Mouse (Mus musculus) intestine, embryonic 15.5 days (tissue): Measurements from ENCODE around the gene Pccb. TPM values are rescaled to one million over a fixed set of nuclear protein-coding genes. Genes with fewer than 3 reads are reported as not detected.

ENCODE experiments used
- ATAC-seq: fragments of 200-750 bp; cut with Nextera tagmentation; 2 replicates; pipeline ENCODE4 v1.8.0; 2017; ENCODE audit warnings: moderate TSS enrichment, moderate library complexity
- H3K27ac ChIP-seq: fragments of 300-500 bp; sonication (generic); 2 replicates; pipeline ENCODE4 v1.5.1; 2015; ENCODE audit warnings: mild to moderate bottlenecking, inconsistent platforms
- H3K27me3 ChIP-seq: fragments of 300-500 bp; sonication (generic); replicated peaks from 2 replicates; pipeline ENCODE4 v1.6.1; 2015; ENCODE audit warnings: inconsistent platforms
- H3K36me3 ChIP-seq: fragments of 300-500 bp; sonication (generic); 2 replicates; pipeline ENCODE4 v1.6.1; 2015; ENCODE audit warnings: inconsistent platforms
- H3K4me1 ChIP-seq: fragments of 300-500 bp; sonication (generic); replicated peaks from 2 replicates; pipeline ENCODE4 v1.6.1; 2015; ENCODE audit warnings: inconsistent platforms
- H3K4me2 ChIP-seq: fragments of 300-500 bp; sonication (generic); replicated peaks from 2 replicates; pipeline ENCODE4 v1.6.1; 2015; ENCODE audit warnings: mild to moderate bottlenecking, inconsistent platforms
- H3K4me3 ChIP-seq: fragments of 300-500 bp; sonication (generic); replicated peaks from 2 replicates; pipeline ENCODE4 v1.5.1; 2015; ENCODE audit warnings: inconsistent platforms
- H3K9ac ChIP-seq: fragments of 300-500 bp; sonication (generic); 2 replicates; pipeline ENCODE4 v1.6.1; 2015; ENCODE audit warnings: inconsistent platforms
- H3K9me3 ChIP-seq: fragments of 300-500 bp; sonication (generic); 2 replicates; pipeline ENCODE4 v1.6.1; 2016; ENCODE audit warnings: inconsistent platforms
- WGBS: fragments of 180-500 bp; shearing (Covaris S2); methylation state at CpG from one replicate; pipeline ENCODE4 v1.1.7; 2015; 5-methylcytosine and 5-hydroxymethylcytosine counted together
- polyA plus RNA-seq: library from polyadenylated mRNA; unstranded; fragments of >200 nt; fragmentation: Nextera tagmentation; extraction: Ambion mirVana; gene quantifications from 2 replicates; pipeline ENCODE4 v1.2.1, GENCODE M21; 2015

Pccb gene
- polyA plus RNA-seq, 1 experiment from 2014 or later: 25.1 TPM

DNA sequence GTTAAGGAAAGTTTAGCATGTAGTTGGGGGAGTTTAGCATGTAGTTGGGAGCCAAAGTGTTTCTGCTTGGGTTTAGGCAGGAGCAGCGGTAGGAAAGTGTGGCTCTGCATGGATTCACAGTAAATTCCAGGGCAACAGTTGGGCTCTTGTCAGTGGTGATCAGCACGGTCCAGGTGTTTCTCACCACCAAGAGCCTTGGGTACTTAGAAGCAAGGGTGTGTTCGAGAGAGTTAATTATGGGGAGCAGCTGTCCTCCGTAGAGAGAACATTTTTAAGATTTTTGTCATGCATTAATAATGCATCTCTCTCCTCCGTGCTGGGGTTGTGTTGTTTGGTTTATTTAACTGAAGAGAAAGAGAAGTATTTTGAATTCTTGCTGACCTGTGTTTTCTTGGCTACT is 3.9 kb upstream of the Pccb start:
- peaks cover 10% of the 10 kb centered on the region for H3K4me1 ChIP-seq
- H3K4me3 ChIP-seq: no peak overlapping the region
- no peak overlapping the region for H3K9ac ChIP-seq
- ATAC-seq: no peak
- no peaks in the 10 kb centered on the region for H3K36me3 ChIP-seq
- no peaks in the 10 kb centered on the region for H3K9me3 ChIP-seq
- H3K27ac ChIP-seq: no peak overlapping the region
- 53% methylated on average over 5 of the region's 5 CpGs for WGBS
- H3K27me3 ChIP-seq: no peaks in the 10 kb centered on the region
- H3K4me2 ChIP-seq: no peak overlapping the region

DNA sequence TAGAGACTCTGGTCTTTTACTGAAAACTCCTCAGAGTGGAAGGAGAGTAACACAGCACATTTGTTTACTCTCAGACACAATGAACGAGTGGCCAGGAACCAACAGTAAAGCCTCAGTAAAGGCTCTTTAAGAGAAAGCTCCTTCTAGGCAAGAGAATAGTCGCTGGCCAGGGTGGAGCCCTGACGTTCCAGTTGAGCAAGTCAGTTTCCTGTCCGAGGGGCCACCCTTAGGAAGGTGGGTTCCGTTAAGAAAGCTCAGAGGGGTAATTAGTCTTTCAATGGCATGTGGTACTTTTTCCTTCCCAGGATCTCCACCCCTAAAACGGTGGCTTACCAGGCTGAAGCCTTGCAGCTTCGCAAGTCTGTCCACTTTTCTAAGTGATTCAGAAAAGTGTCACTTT is 2.7 kb upstream of the Pccb start:
- peaks cover 13% of the 10 kb centered on the region for H3K4me1 ChIP-seq
- H3K27ac ChIP-seq: 0 out of 2 replicates have a peak overlapping the region, but pooled peaks have one; percentile 22
- peak overlapping the region; percentile 28 for H3K4me2 ChIP-seq
- H3K9ac ChIP-seq: no peak overlapping the region
- no peak for ATAC-seq
- no peaks in the 10 kb centered on the region for H3K27me3 ChIP-seq
- no peaks in the 10 kb centered on the region for H3K36me3 ChIP-seq
- no peak overlapping the region for H3K4me3 ChIP-seq
- H3K9me3 ChIP-seq: no peaks in the 10 kb centered on the region
- WGBS: 28% methylated on average over 7 of the region's 7 CpGs

DNA sequence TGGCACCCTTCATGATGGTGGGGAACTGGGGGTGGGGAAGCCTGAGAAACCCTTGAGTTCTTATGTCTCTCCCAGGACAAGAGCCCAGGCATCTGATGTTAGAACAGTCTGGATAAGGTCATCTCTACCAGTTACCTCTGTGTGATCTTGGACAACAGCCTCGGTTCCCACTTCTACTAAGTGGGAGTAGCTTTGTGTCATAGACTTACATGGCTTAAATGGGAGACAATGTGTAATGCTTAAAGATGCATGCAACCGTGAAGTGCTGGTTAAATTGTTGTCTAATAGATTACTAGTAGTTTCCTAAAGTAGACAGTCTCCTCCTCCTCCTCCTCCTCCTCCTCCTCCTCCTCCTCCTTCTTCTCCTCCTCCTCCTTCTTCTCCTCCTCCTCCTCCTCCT is 2.2 kb upstream of the Pccb start:
- no peak overlapping the region for H3K27ac ChIP-seq
- WGBS: 85% methylated on average over 2 of the region's 2 CpGs

DNA sequence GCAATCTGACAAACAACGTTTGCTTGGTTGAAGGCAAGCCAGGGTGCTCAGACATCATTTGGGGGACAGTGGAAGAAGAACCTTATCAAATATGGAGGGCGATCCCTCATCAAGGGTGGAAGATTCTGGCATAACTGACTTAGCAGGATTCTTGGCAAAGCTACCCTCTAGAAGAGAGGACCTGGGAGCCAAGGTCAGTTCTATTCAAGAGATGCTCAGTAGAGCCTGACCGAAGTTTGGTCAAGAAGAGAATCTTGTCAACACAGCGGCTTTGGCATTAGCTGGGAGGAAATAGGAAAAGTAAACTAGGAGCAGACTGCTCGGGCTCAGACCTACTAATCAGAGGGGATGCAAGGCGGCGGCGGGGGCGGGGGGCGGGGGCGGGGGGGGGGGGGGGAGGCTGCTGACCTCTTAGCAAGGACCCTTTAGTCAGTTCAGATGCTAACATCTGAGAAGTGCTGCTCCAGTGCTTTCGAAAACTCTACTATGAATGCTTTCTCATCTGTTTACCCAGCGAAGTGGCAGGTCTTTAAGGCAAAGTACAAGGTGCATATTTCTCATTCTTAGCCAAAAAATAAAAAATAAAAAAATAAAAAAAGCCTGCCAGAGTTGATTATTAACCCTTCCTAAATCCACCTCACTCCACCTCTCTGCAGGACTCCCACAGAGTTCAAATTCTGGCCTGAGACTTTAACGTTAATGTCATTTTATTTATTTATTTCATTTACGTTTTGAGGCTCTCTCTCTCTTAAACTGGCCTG is 1.3 kb upstream of the Pccb start:
- Histone ChIP-seq H3K4me3 (no peak overlapping the region), H3K27ac (no peak overlapping the region), H3K4me1 (peaks cover 13% of the 10 kb centered on the region), H3K9me3 (no peaks in the 10 kb centered on the region), H3K9ac (no peak overlapping the region), H3K4me2 (no peak overlapping the region), H3K36me3 (no peaks in the 10 kb centered on the region), H3K27me3 (no peaks in the 10 kb centered on the region)
- 77% methylated on average over 14 of the region's 15 CpGs for WGBS
- no peak for ATAC-seq

More for the DNA sequence above, 2.2 kb upstream of the Pccb start:
- Histone ChIP-seq H3K9ac (no peak overlapping the region), H3K4me1 (peaks cover 13% of the 10 kb centered on the region), H3K36me3 (no peaks in the 10 kb centered on the region), H3K4me2 (no peak overlapping the region), H3K27me3 (no peaks in the 10 kb centered on the region), H3K9me3 (no peaks in the 10 kb centered on the region), H3K4me3 (no peak overlapping the region)
- no peak for ATAC-seq

DNA sequence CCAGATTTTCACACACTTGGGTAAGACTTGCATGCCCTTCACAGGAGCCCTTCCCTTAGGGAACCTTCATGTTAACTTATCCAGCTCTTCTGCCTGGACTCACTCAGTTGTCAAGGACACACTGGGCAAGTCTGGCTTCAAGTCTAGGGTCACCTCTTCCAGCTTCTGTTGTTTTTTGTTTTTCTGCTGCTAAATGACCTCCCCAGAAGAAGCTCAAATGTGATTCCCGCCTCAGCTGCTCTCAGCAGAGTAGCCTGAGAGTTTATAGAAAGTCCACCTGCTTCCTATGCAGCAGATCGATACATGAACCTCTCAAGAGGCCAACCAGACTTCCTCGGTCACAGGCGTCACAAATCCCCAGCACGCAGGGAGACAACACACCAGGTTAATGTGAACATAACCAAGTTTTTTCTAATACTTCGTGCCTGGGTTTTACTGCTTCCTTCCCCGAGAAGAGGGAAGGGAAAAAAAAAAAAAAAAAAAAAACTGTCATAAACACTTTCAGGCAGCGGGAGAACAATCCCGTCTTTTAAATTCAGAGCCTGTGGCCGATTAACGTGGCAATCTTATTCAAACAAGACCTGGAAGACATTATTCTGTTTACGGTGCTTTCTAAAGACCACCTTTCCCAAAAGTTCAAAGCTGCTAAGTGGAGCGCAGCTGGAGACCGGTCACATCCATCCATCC is 794 bp downstream of the Pccb start:
- 1% methylated on average over 14 of the region's 14 CpGs for WGBS
- ATAC-seq: peak; percentile 39

DNA sequence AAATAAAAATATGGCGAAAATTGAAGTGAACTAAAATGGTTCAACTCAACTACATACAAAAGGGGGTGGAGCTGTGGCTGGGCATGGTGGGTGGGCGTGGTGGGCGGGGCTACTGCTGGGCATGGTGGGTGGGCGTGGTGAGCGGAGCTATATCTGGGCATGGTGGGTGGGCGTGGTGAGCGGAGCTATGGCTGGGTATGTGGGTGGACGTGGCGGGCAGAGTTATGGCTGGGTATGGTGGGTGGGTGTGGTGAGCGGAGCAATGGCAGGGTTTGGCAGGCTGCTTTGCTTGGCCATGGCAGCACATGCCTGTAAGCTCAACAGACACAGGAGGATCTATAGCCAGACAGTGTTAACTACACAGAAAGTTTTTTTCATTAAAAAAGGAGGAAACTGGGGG is 15.9 kb downstream of the Pccb start:
- WGBS: 97% methylated on average over 10 of the region's 10 CpGs

More for the DNA sequence above, 794 bp downstream of the Pccb start:
- Histone ChIP-seq H3K4me2 (peak overlapping the region; percentile 58), H3K9me3 (no peaks in the 10 kb centered on the region), H3K27me3 (no peaks in the 10 kb centered on the region), H3K27ac (peak overlapping the region; percentile 99), H3K36me3 (no peaks in the 10 kb centered on the region), H3K4me1 (peaks cover 13% of the 10 kb centered on the region), H3K4me3 (peak overlapping the region; percentile 61), H3K9ac (peak overlapping the region; percentile 68)

DNA sequence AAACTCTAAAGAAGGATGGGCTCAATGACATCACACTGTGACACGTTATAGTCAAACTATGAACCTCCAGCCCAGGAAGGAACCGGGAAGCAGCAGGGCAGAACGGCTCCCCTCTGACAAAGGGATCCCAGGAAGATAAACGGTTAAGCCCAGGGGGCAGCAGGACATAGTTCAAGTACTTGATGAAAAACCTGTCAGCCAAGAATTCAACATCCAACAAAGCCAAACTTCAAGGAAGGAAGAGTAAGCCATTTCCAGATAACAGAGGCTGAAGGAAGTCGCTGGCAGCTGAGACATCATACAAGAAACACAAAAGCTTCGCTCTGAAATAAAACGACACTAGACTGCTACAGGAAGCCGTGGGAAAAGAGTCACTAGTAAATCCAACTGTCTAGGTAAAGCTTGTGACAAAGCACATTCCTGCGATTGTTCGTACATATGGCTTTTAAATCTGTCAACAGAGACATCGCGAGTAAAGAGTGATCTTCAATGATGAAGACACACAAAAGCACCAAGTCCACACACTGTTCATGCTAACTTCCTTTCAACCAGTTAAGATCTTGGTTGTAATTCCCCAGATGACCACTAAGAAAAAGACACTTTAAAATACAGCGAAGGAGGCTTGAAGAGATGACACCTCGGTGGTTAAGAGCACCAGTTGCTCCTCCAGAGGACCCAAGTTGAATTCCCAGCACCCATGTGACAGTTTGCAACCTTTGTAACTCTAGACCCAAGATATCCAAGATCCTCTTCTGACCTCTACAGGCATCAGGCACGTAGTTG is 16.8 kb downstream of the Pccb start:
- no peaks in the 10 kb centered on the region for H3K4me1 ChIP-seq
- no peak overlapping the region for H3K9ac ChIP-seq
- no peak for ATAC-seq
- no peaks in the 10 kb centered on the region for H3K36me3 ChIP-seq
- H3K9me3 ChIP-seq: no peaks in the 10 kb centered on the region
- no peak overlapping the region for H3K27ac ChIP-seq
- no peak overlapping the region for H3K4me3 ChIP-seq
- 40% methylated on average over 15 of the region's 15 CpGs for WGBS
- no peak overlapping the region for H3K4me2 ChIP-seq
- H3K27me3 ChIP-seq: no peaks in the 10 kb centered on the region

More for the DNA sequence above, 15.9 kb downstream of the Pccb start:
- no peaks in the 10 kb centered on the region for H3K27me3 ChIP-seq
- peaks cover 4% of the 10 kb centered on the region; the same call in 1 of the 2 replicates for H3K36me3 ChIP-seq
- H3K9ac ChIP-seq: no peak overlapping the region
- ATAC-seq: no peak
- no peaks in the 10 kb centered on the region for H3K4me1 ChIP-seq
- H3K4me3 ChIP-seq: no peak overlapping the region
- H3K9me3 ChIP-seq: no peaks in the 10 kb centered on the region
- H3K27ac ChIP-seq: no peak overlapping the region
- no peak overlapping the region for H3K4me2 ChIP-seq

DNA sequence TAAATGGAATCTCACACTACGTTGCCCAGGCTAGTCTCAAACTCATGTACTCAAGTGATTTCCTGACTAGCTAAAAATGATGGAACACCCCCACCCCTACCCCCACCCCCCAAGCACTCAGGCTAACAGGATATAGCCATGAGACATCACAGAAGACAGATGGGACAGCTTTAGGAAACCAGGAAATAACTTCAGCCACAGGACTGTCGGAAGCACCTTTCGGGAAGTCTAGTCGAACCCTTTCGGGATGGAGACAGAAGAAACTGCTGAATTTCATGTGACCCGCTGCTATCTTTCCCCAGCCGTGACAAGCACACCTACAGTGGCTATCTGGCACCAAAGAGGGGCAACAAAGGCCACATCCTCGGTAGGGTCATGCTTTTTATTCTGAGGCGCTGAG is 19.4 kb downstream of the Pccb start:
- Histone ChIP-seq H3K36me3 (no peaks in the 10 kb centered on the region), H3K9ac (no peak overlapping the region), H3K9me3 (no peaks in the 10 kb centered on the region), H3K4me1 (no peaks in the 10 kb centered on the region), H3K4me3 (no peak overlapping the region), H3K4me2 (no peak overlapping the region), H3K27me3 (no peaks in the 10 kb centered on the region), H3K27ac (no peak overlapping the region)
- WGBS: 89% methylated on average over 9 of the region's 9 CpGs
- ATAC-seq: no peak

DNA sequence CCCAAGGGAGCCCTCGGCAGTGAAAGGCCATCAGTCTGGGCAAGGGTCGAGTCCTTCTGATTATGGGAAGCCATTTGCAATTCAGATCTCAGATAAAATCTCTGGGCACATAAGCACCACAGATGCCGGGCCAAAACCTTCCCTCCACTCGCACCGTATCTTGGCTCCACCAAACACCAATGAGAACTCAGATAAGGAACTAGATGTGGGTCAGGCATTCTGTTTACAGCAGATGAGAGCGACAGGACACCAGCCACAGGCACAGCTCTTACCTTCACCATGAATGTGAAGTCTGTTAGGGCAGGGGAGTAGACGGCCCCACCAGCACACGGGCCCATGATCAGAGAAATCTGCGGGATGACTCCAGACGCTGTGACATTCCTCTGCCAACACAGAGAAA is 22.3 kb downstream of the Pccb start:
- 68% methylated on average over 10 of the region's 10 CpGs for WGBS
- H3K36me3 ChIP-seq: no peaks in the 10 kb centered on the region
- no peak overlapping the region for H3K9ac ChIP-seq

DNA sequence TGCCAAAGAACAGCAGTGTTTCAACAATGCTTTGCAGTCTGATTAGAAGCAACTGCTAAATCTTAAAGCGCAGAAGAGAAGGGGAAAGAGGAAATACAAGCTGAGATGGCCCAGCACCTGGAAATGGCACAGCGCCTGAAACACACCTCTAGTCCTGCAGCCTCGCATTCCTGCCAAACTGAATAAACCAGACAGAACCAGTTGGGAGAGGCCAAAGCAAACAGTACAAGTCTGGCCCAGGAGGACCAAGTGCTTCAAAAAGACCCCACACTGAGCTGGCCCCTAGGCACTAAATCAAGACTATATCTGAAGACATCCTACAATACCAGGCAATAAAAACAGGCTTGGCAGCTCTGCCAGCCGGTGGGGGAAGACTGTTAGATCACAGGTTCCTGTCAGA is 28.8 kb downstream of the Pccb start:
- H3K36me3 ChIP-seq: no peaks in the 10 kb centered on the region
- ATAC-seq: peak; percentile 55; the same call in 1 of the 2 replicates
- H3K4me2 ChIP-seq: no peak overlapping the region
- H3K4me3 ChIP-seq: no peak overlapping the region
- H3K4me1 ChIP-seq: peaks cover 6% of the 10 kb centered on the region; the same call in 1 of the 2 replicates
- no peaks in the 10 kb centered on the region for H3K9me3 ChIP-seq
- H3K27ac ChIP-seq: no peak overlapping the region
- H3K9ac ChIP-seq: no peak overlapping the region
- no peaks in the 10 kb centered on the region for H3K27me3 ChIP-seq
- 39% methylated on average over 4 of the region's 4 CpGs for WGBS

More for the DNA sequence above, 22.3 kb downstream of the Pccb start:
- Histone ChIP-seq H3K27ac (no peak overlapping the region), H3K27me3 (no peaks in the 10 kb centered on the region), H3K4me1 (no peaks in the 10 kb centered on the region), H3K4me2 (no peak overlapping the region), H3K9me3 (no peaks in the 10 kb centered on the region), H3K4me3 (no peak overlapping the region)
- no peak for ATAC-seq

DNA sequence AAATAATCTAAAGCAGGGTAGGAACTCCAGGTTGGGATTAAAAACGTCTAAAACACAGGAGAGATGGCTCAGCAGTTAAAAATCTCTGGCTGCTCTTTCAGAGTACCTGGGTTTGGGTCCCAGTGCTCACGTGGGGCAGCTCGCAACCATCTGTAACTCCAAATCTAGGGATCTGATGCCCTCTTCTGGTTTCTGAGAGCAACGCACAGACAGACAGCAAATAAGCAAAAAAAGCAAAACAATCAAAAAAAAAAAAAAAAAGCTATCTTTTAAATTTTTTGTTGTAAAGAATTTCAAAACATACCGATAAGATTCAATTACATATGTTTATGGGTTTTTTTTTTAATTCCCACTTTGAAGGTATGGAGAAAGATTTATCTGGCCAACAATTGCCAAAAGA is 31.4 kb downstream of the Pccb start:
- H3K4me1 ChIP-seq: peaks cover 6% of the 10 kb centered on the region; the same call in 1 of the 2 replicates
- no peak overlapping the region for H3K9ac ChIP-seq
- H3K4me3 ChIP-seq: no peak overlapping the region
- no peaks in the 10 kb centered on the region for H3K9me3 ChIP-seq
- no peaks in the 10 kb centered on the region for H3K27me3 ChIP-seq
- no peak for ATAC-seq
- peaks cover 6% of the 10 kb centered on the region; the same call in 1 of the 2 replicates for H3K36me3 ChIP-seq
- H3K27ac ChIP-seq: no peak overlapping the region
- no peak overlapping the region for H3K4me2 ChIP-seq
- 89% methylated on average over 5 of the region's 5 CpGs for WGBS

DNA sequence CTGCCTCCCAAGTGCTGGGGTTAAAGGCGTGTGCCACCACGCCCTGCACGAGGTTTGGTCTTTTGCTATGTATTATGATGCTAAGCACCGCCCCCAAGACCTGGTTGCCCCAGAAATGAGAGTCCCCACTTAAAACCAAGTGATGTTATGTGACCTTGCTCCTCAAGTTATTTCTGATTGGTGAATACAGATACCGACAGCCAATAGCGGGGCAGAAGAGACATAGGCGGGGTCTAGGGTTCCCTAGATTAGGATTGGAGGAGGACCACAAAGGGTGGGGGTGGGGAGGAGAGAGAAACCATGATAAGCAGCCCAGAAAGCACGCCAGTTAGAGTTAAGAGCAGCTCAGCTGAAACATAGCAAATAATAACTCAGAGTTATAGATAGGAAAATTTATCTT is 31.9 kb downstream of the Pccb start:
- ATAC-seq: no peak
- Histone ChIP-seq H3K4me1 (peaks cover 6% of the 10 kb centered on the region; the same call in 1 of the 2 replicates), H3K4me3 (no peak overlapping the region), H3K9me3 (no peaks in the 10 kb centered on the region), H3K27me3 (no peaks in the 10 kb centered on the region), H3K4me2 (no peak overlapping the region), H3K9ac (no peak overlapping the region), H3K36me3 (peaks cover 6% of the 10 kb centered on the region; the same call in 1 of the 2 replicates), H3K27ac (no peak overlapping the region)
- WGBS: 97% methylated on average over 8 of the region's 8 CpGs
